Mouse (Mus musculus) thymus, adult 2 months (tissue): ENCODE measurements around the gene Gm47996.

Experiments used
- CTCF ChIP-seq: fragments of 200-500 bp; IDR thresholded peaks from 2 replicates; pipeline ENCODE4 v1.5.1; 2012; ENCODE audit warnings: mild to moderate bottlenecking, control low read depth, low read length, moderate library complexity, borderline replicate concordance; ENCODE audit not compliant: control insufficient read depth, poor library complexity, insufficient read depth; ENCODE audit errors: extremely low read depth
- POLR2A ChIP-seq: fragments of 200-500 bp; IDR thresholded peaks from 2 replicates; pipeline ENCODE4 v1.6.1; 2012; ENCODE audit warnings: mild to moderate bottlenecking, low read length, control low read depth, moderate library complexity; ENCODE audit not compliant: control insufficient read depth, poor library complexity, insufficient read depth; ENCODE audit errors: extremely low read depth

- TF ChIP-seq POLR2A (no peak), CTCF (no peak)
These were observed 4.9 kb downstream of the Gm47996 start for GRCm38 (mm10) chr1:151214862-151215261.
